Mouse (Mus musculus) olfactory bulb, adult 2 months (tissue): ENCODE measurements around the gene Sv2c. TPM values are rescaled to one million over a fixed set of nuclear protein-coding genes. Genes with fewer than 3 reads are reported as not detected.
"Not testable (repeated sequence)": the region's sequence is repeated elsewhere in the genome, so short reads cannot be mapped to it uniquely, and the experiment has no call there.

Source experiments
- H3K27ac ChIP-seq: fragments of 200-500 bp; 2 replicates; pipeline ENCODE4 v1.5.1; 2012; ENCODE audit warnings: low read depth, low read length; ENCODE audit not compliant: insufficient read depth
- H3K4me1 ChIP-seq: fragments of 200-500 bp; 2 replicates; pipeline ENCODE4 v1.6.1; 2012; ENCODE audit warnings: low read length; ENCODE audit not compliant: control insufficient read depth, insufficient read depth
- H3K4me3 ChIP-seq: fragments of 200-500 bp; 2 replicates; pipeline ENCODE4 v1.5.1; 2012; ENCODE audit warnings: mild to moderate bottlenecking, low read depth, low read length, moderate library complexity; ENCODE audit not compliant: insufficient read depth
- CTCF ChIP-seq: fragments of 200-500 bp; IDR thresholded peaks from 2 replicates; pipeline ENCODE4 v1.5.1; 2012; ENCODE audit warnings: low read depth, mild to moderate bottlenecking, low read length, moderate library complexity; ENCODE audit not compliant: insufficient read depth
- POLR2A ChIP-seq: fragments of 200-500 bp; IDR thresholded peaks from 2 replicates; pipeline ENCODE4 v1.6.1; 2012; ENCODE audit warnings: mild to moderate bottlenecking, low read depth, low read length, moderate library complexity; ENCODE audit not compliant: insufficient read depth
- WGBS: fragments of 180-500 bp; shearing (Covaris S2); methylation state at CpG from one replicate; pipeline ENCODE4 v1.1.7; 2018; 5-methylcytosine and 5-hydroxymethylcytosine counted together
- polyA plus RNA-seq: library from polyadenylated mRNA; stranded (reverse); fragments of >200 nt; gene quantifications from 2 replicates; pipeline ENCODE4 v1.2.4, GENCODE M21; 2012; ENCODE audit warnings: low replicate concordance; ENCODE audit not compliant: missing spikeins, insufficient read depth, insufficient read length

The Sv2c gene
- polyA plus RNA-seq, 1 experiment = not detected

DNA sequence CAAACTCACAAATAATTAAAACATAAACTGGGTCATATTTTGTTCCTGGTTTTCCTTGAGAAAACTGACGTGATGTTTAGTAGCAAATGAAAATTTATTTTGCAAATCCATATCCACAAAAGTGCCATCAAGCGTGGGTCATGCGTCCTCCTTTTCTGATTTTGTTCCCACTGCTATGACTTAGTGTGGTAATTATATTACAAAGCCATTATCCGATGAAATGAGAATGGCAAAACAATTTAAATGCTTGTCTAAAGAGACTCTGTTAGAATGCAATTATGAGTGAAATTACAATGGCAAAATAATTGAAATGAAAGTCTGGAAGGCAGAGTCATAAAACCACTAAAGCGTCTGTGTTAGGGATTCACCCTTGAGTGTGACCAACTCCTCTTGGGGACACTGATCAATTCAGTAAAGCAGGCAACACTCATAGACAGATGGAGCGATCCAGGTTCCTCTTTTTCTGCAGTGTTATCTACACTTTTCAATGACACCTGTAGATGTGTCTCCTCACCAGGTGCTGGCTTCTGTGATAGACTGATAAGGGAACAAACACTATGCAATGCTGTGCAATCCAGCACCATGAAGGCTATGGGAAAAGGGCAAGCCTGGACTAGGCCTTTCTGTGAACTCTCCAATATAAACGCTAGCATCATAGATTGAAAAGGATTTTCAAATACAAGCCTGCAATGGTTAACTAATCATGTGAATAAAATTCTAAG, 46.6 kb downstream of the Sv2c start:
- Histone ChIP-seq H3K27ac (no peak overlapping the region), H3K4me1 (no peaks in the 10 kb centered on the region), H3K4me3 (no peak overlapping the region)
- 92% methylated on average over 7 of the region's 7 CpGs for WGBS
- TF ChIP-seq CTCF (no peak), POLR2A (no peak)

DNA sequence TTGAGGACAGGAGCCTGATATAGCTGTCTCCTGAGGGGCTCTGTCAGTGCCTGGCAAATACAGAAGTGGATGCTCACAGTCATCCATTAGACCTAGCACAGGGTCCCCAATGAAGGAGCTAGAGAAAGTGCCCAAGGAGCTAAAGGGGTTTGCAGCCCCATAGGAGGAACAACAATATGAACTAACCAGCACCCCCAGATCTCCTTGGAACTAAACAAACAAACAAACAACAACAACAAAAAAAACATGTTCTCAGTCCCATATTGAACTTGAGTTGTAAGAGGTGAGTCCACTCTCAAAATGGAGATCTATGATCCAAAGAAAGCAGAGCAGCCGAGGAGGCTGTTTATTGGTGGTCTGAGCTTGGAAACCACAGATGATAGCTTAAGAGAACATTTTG, 50.6 kb downstream of the Sv2c start, which contains the start of gene Gm17190:
TSS of gene Gm17190 (plus strand) at position 301 of the 400 bp plus-strand sequence.
- not testable (repeated sequence) for H3K27ac ChIP-seq, H3K4me1 ChIP-seq, H3K4me3 ChIP-seq
- WGBS = 96% methylated on average over 1 of the region's 1 CpGs

- not testable (repeated sequence) for H3K4me1 ChIP-seq, H3K4me3 ChIP-seq, H3K27ac ChIP-seq
- WGBS = 85% methylated on average over 3 of the region's 3 CpGs
Observed at GRCm38 (mm10) chr13:96081276-96081675, 51.1 kb downstream of the Sv2c start, which contains the start of gene Gm20075. Gm20075 (minus strand) TSS chr13:96081376.

DNA sequence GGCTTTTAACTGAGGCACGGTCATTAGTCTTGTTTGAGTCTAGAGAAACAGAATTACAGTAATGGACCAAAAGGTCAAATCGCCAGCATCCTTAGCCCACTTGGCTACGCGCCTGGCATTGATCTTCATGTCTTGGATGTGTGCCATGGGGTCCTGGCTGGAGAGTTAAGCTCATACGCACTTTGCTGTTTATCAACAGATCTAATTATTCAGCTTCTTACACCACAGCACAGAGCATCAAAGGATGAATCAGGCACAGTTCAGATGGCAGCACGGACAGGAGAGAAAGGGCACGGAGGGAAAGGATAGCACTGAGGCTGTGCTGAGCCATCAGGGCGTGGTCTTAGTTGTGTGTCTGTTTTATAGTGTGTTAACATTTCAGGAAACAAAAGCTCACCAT, 58.8 kb downstream of the Sv2c start:
- H3K27ac ChIP-seq = no peak overlapping the region
- WGBS = 47% methylated on average over 8 of the region's 8 CpGs
- TF ChIP-seq CTCF (no peak), POLR2A (no peak)
- no peaks in the 10 kb centered on the region for H3K4me1 ChIP-seq
- H3K4me3 ChIP-seq = no peak overlapping the region

DNA sequence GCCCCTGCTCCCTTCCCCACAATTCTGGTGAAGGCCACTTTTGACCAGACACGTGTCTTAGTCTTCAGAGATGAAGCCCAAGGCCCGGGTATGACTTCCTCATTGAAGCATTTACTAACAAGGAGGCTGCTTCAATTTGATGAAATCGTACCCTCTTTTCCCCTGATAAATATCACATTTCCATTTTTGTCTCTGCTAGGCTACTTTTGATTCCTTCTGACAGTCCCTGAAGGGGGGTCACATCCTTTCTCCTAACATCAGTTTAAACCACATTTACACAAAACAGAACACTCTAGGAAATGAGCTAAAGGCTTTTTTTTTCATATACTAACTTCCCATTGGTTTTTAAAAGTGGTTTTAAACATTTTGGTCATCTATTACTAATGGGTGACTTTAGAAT, 79.6 kb downstream of the Sv2c start:
- WGBS = 96% methylated on average over 3 of the region's 3 CpGs
- TF ChIP-seq CTCF (no peak), POLR2A (no peak)
- H3K4me3 ChIP-seq = no peak overlapping the region
- peaks cover 2% of the 10 kb centered on the region for H3K4me1 ChIP-seq
- no peak overlapping the region for H3K27ac ChIP-seq

- no peaks in the 10 kb centered on the region for H3K4me1 ChIP-seq
- no peak overlapping the region for H3K27ac ChIP-seq
- WGBS = 20% methylated on average over 5 of the region's 5 CpGs
- no peak for TF ChIP-seq CTCF
- no peak for TF ChIP-seq POLR2A
- no peak overlapping the region for H3K4me3 ChIP-seq
Observed at GRCm38 (mm10) chr13:96045396-96045795, 87.0 kb downstream of the Sv2c start.

DNA sequence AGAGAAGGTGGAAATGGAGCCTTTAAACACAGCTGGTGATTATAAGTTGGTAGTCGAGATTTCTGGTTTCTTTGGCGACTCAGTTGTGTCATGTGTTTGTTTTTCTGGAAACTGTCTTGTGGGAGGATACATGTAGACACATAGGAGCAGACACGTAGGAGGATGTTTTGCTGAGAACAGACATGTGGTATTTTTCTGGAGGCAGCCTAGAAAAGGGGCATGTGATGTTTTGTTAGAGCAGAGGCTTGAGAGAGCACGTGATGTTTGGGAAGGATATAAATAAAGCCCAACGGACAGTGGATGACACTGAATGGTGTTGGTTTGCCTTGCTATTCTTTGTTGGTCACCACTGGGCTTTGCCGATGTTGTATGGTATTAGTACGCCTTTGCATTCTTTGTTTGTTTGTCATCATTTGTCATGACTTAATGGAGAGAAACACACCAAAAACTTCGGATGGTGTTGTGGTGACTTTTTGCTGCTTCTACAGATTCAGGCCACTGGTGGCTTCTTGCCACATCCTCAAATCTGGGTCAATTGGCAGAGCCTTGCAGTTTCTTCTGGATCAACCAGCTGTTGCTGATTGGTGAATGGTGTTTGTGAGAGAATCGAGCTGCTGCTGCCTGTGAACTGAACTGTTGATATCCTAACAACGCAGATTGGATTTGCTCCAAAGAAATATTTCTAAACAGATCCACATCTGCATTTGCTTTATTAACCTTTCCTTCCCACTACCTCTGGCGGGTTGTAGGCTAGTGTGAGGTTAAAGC, 91.9 kb downstream of the Sv2c start:
- TF ChIP-seq POLR2A = no peak
- TF ChIP-seq CTCF = no peak
- no peaks in the 10 kb centered on the region for H3K4me1 ChIP-seq
- WGBS = 62% methylated on average over 11 of the region's 11 CpGs
- no peak overlapping the region for H3K27ac ChIP-seq
- H3K4me3 ChIP-seq = no peak overlapping the region

DNA sequence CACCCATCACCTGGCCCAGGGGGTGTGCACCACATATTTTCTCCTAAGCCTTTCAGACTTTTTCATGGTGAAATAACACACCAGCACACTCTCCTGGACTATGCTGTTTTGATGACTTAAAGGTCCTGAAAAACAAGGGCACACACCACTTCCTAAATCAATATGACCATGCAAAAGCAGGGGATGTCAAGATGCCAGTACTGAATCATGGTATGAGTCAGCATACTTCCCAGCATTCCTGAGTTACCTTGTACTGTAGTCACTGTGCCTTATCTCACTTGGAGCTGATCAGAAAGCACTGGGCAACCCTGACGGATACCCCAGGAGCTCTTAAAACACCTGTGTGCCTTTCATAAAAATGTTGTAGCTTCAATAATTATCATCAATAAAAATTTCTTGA, 92.8 kb downstream of the Sv2c start:
- H3K4me3 ChIP-seq = no peak overlapping the region
- TF ChIP-seq POLR2A (no peak), CTCF (no peak)
- H3K27ac ChIP-seq = no peak overlapping the region
- 93% methylated on average over 1 of the region's 1 CpGs for WGBS
- H3K4me1 ChIP-seq = no peaks in the 10 kb centered on the region

DNA sequence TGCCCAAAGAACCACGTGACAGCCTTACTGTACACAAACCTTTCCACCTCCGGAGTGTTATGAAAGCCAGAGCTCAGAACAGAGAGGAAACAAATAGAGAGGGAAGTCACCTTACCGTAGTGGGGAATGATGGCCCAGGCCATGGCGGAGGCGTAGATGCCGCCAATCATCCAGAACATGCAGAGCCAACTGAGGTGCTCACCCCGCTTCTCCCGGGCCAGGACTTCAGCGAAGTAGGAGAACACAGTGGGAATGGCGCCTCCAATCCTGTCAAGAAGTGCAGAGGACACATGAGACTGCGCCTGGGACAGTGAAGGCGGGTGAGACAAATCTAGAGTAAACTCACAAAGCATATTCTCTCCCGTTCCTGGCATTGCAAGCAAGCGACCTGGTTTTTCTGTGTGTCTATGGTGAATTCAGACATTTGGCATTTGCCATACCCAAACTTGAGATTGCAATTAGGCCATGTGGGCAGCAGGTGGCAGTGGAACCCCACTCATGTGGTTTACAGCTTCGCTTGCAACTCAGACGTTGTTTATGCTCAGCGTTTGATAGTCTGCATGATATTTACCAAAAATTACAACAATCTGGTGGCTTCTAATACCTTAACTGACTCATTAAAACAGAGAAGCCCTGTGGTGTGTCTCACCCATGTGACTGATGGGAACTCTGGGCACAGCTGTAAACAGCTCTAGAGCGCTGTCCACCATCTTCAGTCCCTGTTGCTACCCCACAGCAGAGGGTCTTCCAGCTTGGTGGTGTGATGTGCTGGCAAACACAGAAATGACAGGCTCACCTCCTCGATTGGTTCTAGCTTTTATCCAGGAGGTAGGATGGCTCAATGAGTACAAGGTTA, 101.8 kb downstream of the Sv2c start:
- Histone ChIP-seq H3K4me3 (no peak overlapping the region), H3K4me1 (no peaks in the 10 kb centered on the region), H3K27ac (no peak overlapping the region)
- no peak for TF ChIP-seq POLR2A
- no peak for TF ChIP-seq CTCF
- 65% methylated on average over 19 of the region's 19 CpGs for WGBS
